Mouse (Mus musculus): Measurements from ENCODE around the gene Des. TPM values are rescaled to one million over a fixed set of nuclear protein-coding genes. Genes with fewer than 3 reads are reported as not detected.
A peak's percentile ranks its signal among the peaks of the same experiment; 100 is the strongest.

Des gene
- total and polyA plus RNA-seq, 3 experiments = 7.0 to 7.2 TPM; not detected in 1

GRCm38 (mm10) chr1:75393846-75394245 is 33.7 kb downstream of the Des start:
- H3K4me1 ChIP-seq (ENCODE audit: control insufficient read depth in 1 of 2, insufficient read depth in 2 of 2, low read length in 2 of 2) = no peaks in the 10 kb centered on the region
- H3K27ac ChIP-seq (ENCODE audit: control insufficient read depth, low read depth, low read length) = no peak overlapping the region
- no peak overlapping the region for H3K9ac ChIP-seq (ENCODE audit: control insufficient read depth, low read depth, low read length, poor library complexity, severe bottlenecking)
- no peaks in the 10 kb centered on the region for H3K79me2 ChIP-seq (ENCODE audit: control insufficient read depth, insufficient read depth, low read length, poor library complexity)
- H3K27me3 ChIP-seq (ENCODE audit: control insufficient read depth in 1 of 2, insufficient read depth in 2 of 2, low read length in 2 of 2) = no peaks in the 10 kb centered on the region
- TF ChIP-seq CHD2 (IDR thresholded peaks at IDR 0.05; ENCODE audit: low read length) (no peak), UBTF (IDR thresholded peaks at IDR 0.05; ENCODE audit: borderline replicate concordance, insufficient read depth, low read depth, low read length) (no peak), MAFK (IDR thresholded peaks at IDR 0.05; ENCODE audit: borderline replicate concordance, low read depth, low read length) (no peak), NRF1 (IDR thresholded peaks at IDR 0.05; ENCODE audit: insufficient read depth, low read depth, low read length, poor library complexity, severe bottlenecking) (no peak), USF2 (IDR thresholded peaks at IDR 0.05; ENCODE audit: borderline replicate concordance in 1 of 2, insufficient read depth in 1 of 2, low read depth in 1 of 2, low read length in 2 of 2) (no peak), ZNF384 (IDR thresholded peaks at IDR 0.05; ENCODE audit: low read depth, low read length) (no peak), EP300 (IDR thresholded peaks at IDR 0.05; ENCODE audit: low read depth in 1 of 2, low read length in 2 of 2) (no peak), TCF12 (IDR thresholded peaks at IDR 0.05; ENCODE audit: low read depth, low read length) (no peak), TBP (IDR thresholded peaks at IDR 0.05; ENCODE audit: low read depth, low read length) (no peak), CTCF (IDR thresholded peaks at IDR 0.05 in 2 of 3, conservative IDR thresholded peaks at IDR 0.05 in 1 of 3; ENCODE audit: control insufficient read depth in 1 of 3, insufficient read depth in 1 of 3, low read depth in 2 of 3, low read length in 3 of 3, poor library complexity in 1 of 3, severe bottlenecking in 1 of 3) (no peak)
- DNase-seq (ENCODE audit: low read depth, low spot score) = no peak
- no peaks in the 10 kb centered on the region for H3K36me3 ChIP-seq (ENCODE audit: control insufficient read depth in 1 of 2, insufficient read depth in 2 of 2, low read length in 2 of 2)
- no peaks in the 10 kb centered on the region for H3K9me3 ChIP-seq (replicated peaks; ENCODE audit: insufficient read depth, low read length)
- no peak overlapping the region for H3K4me3 ChIP-seq (ENCODE audit: control insufficient read depth in 1 of 2, insufficient read depth in 1 of 2, low read depth in 2 of 2, low read length in 2 of 2)

- Histone ChIP-seq H3K9me3 (replicated peaks; ENCODE audit: insufficient read depth, low read length) (no peaks in the 10 kb centered on the region), H3K36me3 (ENCODE audit: control insufficient read depth in 1 of 2, insufficient read depth in 2 of 2, low read length in 2 of 2) (no peaks in the 10 kb centered on the region), H3K79me2 (ENCODE audit: control insufficient read depth, insufficient read depth, low read length, poor library complexity) (no peaks in the 10 kb centered on the region), H3K4me3 (ENCODE audit: control insufficient read depth in 1 of 2, insufficient read depth in 1 of 2, low read depth in 2 of 2, low read length in 2 of 2) (no peak overlapping the region), H3K27me3 (ENCODE audit: control insufficient read depth in 1 of 2, insufficient read depth in 2 of 2, low read length in 2 of 2) (no peaks in the 10 kb centered on the region), H3K27ac (ENCODE audit: control insufficient read depth, low read depth, low read length) (no peak overlapping the region), H3K9ac (ENCODE audit: control insufficient read depth, low read depth, low read length, poor library complexity, severe bottlenecking) (no peak overlapping the region), H3K4me1 (ENCODE audit: control insufficient read depth in 1 of 2, insufficient read depth in 2 of 2, low read length in 2 of 2) (no peaks in the 10 kb centered on the region)
- TF ChIP-seq ELF1 (IDR thresholded peaks at IDR 0.05; ENCODE audit: low read depth, low read length) (no peak), SMC3 (IDR thresholded peaks at IDR 0.05; ENCODE audit: low read depth, low read length) (peak; percentile 81), ZC3H11A (IDR thresholded peaks at IDR 0.05; ENCODE audit: low read depth, low read length) (peak; percentile 27; the same call in 1 of the 2 replicates), CTCF (IDR thresholded peaks at IDR 0.05 in 2 of 3, conservative IDR thresholded peaks at IDR 0.05 in 1 of 3; ENCODE audit: control insufficient read depth in 1 of 3, insufficient read depth in 1 of 3, low read depth in 2 of 3, low read length in 3 of 3, poor library complexity in 1 of 3, severe bottlenecking in 1 of 3) (peak; percentile 65 to 83 (median 70)), HCFC1 (IDR thresholded peaks at IDR 0.05; ENCODE audit: low read depth, low read length) (no peak), RAD21 (IDR thresholded peaks at IDR 0.05; ENCODE audit: low read depth, low read length) (peak; percentile 47), MAZ (IDR thresholded peaks at IDR 0.05; ENCODE audit: low read depth, low read length) (0 out of 2 replicates have a peak, but pooled peaks have one; percentile 30)
- DNase-seq (ENCODE audit: low read depth, low spot score) = peak; percentile 84
Measured at GRCm38 (mm10) chr1:75398761-75399402, 38.8 kb downstream of the Des start.
